Mouse (Mus musculus): Measurements from ENCODE around the gene Calhm5. TPM values are rescaled to one million over a fixed set of nuclear protein-coding genes. Genes with fewer than 3 reads are reported as not detected.
A peak's percentile ranks its signal among the peaks of the same experiment; 100 is the strongest.

Gene Calhm5
- polyA plus RNA-seq, 1 experiment from 2014 or later, result 0.70 TPM

DNA sequence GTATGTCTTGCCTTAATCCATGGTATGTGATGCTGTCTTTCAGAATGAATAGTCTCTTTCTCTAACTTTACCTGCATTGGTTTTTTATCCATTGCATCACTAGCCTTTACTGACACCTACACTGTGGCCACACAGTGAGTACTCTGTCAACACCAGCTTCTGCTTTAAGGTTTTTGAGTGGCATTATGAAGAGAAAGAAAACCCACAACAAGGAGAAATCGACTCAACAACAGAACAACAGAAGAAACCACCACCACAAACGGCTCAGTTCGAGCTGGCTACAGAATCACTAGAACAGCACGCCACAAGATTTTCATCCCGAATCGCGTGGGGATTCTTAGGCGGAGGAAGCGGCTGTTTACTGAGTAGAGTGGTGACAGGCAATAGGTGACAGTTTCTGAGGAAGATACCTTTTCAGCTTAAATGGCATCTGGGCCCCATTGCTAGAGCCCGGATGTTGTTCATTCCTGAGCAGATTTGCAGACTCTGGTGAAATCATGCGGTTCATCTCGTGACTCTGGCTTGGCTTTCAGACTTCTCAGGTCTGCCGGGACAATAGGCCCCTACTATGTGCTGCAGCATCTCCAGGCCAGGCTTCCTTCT lies 14.6 kb upstream of the Calhm5 start:
- no peaks in the 10 kb centered on the region for H3K36me3 ChIP-seq
- DNase-seq (ENCODE audit: low spot score), result no peak
- no peaks in the 10 kb centered on the region for H3K4me1 ChIP-seq
- H3K9me3 ChIP-seq, result no peaks in the 10 kb centered on the region
- H3K4me3 ChIP-seq, result no peak overlapping the region
- no peaks in the 10 kb centered on the region for H3K27me3 ChIP-seq (ENCODE audit: insufficient read depth, poor library complexity, severe bottlenecking)
- H3K27ac ChIP-seq, result no peak overlapping the region
- WGBS, result 74% methylated on average over 13 of the region's 13 CpGs

DNA sequence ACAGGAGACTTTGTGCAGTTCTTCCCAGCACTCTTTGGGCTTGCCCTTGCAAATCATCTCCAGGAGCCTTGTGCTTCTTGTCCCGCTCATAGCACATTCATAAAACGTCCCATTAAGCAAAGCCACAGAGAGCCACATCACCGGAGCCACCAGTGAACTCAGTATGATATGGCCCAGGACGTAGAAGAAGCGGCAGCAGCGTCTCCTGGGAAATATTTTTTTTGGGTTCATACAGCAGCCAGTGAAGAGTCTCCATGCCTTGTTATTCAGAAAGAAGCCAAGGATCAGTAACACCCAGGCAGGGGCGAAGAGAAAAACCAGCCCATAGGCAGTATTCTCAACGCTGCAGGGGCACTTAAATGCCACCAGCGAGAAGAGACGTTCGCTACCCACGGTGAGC lies 355 bp downstream of the Calhm5 start:
- WGBS, result 56% methylated on average over 12 of the region's 12 CpGs
- DNase-seq (ENCODE audit: low spot score), result no peak
- H3K27ac ChIP-seq, result peak overlapping the region; percentile 75
- peak overlapping the region; percentile 53 for H3K4me3 ChIP-seq
- H3K36me3 ChIP-seq, result no peaks in the 10 kb centered on the region
- no peaks in the 10 kb centered on the region for H3K27me3 ChIP-seq (ENCODE audit: insufficient read depth, poor library complexity, severe bottlenecking)
- no peaks in the 10 kb centered on the region for H3K9me3 ChIP-seq
- H3K4me1 ChIP-seq, result peaks cover 12% of the 10 kb centered on the region

DNA sequence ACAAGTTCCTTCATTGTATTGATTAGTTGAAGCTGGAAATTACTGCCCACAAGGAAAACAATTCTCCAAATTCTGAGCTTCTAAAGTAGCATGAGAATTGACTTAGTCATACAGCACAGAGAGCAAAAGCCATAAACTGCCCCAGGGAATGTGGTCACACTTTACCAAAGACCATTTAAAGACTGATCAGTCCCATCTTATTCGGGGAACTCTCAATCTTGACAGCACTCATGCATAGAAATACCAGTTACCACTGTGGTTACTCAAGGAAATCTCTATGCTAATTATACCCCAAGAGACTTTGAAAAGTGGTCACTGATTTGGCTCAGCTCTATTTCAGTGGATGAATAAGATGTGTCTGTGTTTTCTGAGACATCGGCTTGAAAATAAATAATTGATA lies 1.2 kb downstream of the Calhm5 start:
- H3K36me3 ChIP-seq, result no peaks in the 10 kb centered on the region
- H3K4me1 ChIP-seq, result peaks cover 12% of the 10 kb centered on the region
- no peak overlapping the region for H3K4me3 ChIP-seq
- no peaks in the 10 kb centered on the region for H3K27me3 ChIP-seq (ENCODE audit: insufficient read depth, poor library complexity, severe bottlenecking)
- no peaks in the 10 kb centered on the region for H3K9me3 ChIP-seq
- no peak for DNase-seq (ENCODE audit: low spot score)
- WGBS, result 71% methylated on average over 2 of the region's 2 CpGs
- no peak overlapping the region for H3K27ac ChIP-seq

DNA sequence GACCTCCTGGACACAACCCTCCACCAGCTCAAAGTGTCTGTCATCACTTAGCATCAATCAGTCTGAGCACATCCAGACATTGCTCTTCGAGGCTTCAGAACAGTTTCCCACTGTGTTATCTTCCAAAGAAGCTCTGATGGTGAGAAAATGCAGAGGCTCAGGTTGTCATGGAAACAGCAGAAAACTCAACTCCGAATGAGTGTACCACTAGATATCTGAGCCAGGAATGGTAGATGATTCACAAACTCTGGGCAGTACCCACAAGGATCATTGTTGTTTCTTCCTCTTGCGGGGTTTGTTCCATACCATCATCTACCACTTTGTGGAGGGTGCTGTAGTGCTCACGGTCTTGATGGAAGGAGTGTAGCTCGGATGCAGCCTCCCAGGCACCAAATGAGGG lies 4.4 kb downstream of the Calhm5 start:
- no peaks in the 10 kb centered on the region for H3K9me3 ChIP-seq
- H3K27ac ChIP-seq, result no peak overlapping the region
- WGBS, result 36% methylated on average over 5 of the region's 5 CpGs
- no peaks in the 10 kb centered on the region for H3K27me3 ChIP-seq (ENCODE audit: insufficient read depth, poor library complexity, severe bottlenecking)
- H3K4me1 ChIP-seq, result peaks cover 12% of the 10 kb centered on the region
- DNase-seq (ENCODE audit: low spot score), result no peak
- no peaks in the 10 kb centered on the region for H3K36me3 ChIP-seq
- H3K4me3 ChIP-seq, result no peak overlapping the region

DNA sequence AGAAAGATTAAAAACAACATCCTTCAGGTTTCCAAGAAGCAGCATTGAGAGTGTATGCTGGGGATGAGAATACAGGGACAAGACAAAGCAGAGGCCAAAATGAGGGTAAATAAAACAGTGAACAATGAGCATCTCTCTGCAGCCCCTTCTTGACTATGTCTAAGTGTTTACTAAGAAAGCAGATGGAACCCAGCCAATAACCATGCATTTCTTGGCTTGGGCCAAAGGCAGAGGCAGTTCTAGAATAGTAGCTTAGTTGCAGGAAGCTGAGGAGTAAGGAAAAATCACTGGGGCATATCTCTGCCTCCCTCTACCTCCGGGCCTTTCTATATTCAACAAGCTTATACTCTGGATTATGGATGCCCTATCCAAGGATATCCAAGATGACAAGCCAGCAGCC lies 5.8 kb downstream of the Calhm5 start:
- no peak for DNase-seq (ENCODE audit: low spot score)
- Histone ChIP-seq H3K9me3 (no peaks in the 10 kb centered on the region), H3K36me3 (no peaks in the 10 kb centered on the region), H3K4me1 (peaks cover 5% of the 10 kb centered on the region; the same call in 1 of the 2 replicates), H3K27ac (no peak overlapping the region), H3K27me3 (ENCODE audit: insufficient read depth, poor library complexity, severe bottlenecking) (no peaks in the 10 kb centered on the region), H3K4me3 (no peak overlapping the region)
- WGBS, result 70% methylated on average over 1 of the region's 1 CpGs

DNA sequence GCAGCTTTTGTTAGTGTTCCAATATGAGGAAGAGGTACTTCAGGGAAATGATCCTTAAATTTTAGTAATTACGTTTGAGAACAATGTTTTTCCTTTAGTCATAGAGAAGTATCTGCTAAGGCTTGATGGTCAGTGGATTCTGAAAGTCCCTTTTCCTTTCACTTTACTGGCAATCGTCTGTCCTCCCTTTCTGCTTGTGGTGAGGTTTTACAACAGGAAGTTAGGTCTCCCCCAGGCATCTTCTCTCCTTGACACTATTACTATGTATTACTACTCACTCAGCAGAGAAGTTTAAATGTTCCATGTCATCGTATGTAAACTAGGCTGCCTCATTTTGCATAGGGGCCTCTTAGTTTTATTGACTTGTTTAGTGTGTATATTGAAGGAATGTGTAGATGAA lies 6.8 kb downstream of the Calhm5 start:
- Histone ChIP-seq H3K36me3 (no peaks in the 10 kb centered on the region), H3K4me1 (peaks cover 5% of the 10 kb centered on the region; the same call in 1 of the 2 replicates), H3K4me3 (no peak overlapping the region), H3K27me3 (ENCODE audit: insufficient read depth, poor library complexity, severe bottlenecking) (no peaks in the 10 kb centered on the region), H3K9me3 (no peaks in the 10 kb centered on the region), H3K27ac (no peak overlapping the region)
- DNase-seq (ENCODE audit: low spot score), result no peak
- 66% methylated on average over 3 of the region's 3 CpGs for WGBS

DNA sequence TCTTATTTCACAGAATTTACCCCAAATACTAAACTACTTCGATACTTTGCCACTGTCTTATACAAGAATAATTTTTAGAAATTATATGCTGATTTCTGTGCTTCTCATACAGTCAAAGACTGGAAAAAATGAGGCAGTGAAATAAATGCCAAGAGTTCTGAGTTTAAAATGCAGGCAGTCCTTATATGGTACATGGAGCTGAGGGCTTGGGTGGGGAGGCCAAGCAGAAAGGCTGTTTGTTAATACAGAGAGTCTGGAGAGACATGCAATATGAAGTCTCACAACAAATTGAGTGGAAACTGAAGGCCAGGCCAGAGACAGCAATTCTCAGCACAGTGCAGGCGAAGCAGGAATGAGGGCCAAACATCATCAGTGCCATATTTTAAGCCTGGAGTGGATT lies 7.8 kb downstream of the Calhm5 start:
- H3K4me1 ChIP-seq, result peaks cover 5% of the 10 kb centered on the region; the same call in 1 of the 2 replicates
- no peaks in the 10 kb centered on the region for H3K36me3 ChIP-seq
- H3K4me3 ChIP-seq, result no peak overlapping the region
- DNase-seq (ENCODE audit: low spot score), result no peak
- H3K27ac ChIP-seq, result no peak overlapping the region
- H3K9me3 ChIP-seq, result no peaks in the 10 kb centered on the region
- WGBS, result 83% methylated on average over 2 of the region's 2 CpGs
- no peaks in the 10 kb centered on the region for H3K27me3 ChIP-seq (ENCODE audit: insufficient read depth, poor library complexity, severe bottlenecking)

DNA sequence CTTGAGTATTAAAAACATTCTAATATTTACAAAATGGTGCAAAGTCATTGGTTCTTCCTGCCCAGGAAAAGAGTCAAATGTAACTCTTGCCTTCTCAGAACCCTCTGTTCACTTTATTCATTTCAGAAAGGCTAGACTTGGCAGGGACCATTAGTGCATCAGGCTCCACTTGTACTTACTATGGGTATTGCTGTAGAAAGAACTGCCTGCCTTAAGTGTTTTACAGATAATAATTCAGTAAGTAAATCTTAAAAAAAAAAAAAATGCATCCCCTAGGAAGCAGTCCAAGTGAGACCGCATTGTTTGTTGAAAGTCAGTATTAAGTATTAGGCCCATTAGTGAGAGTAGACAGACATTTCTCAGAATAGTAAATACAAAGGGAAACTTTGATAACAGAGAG lies 9.8 kb downstream of the Calhm5 start:
- Histone ChIP-seq H3K27ac (no peak overlapping the region), H3K36me3 (no peaks in the 10 kb centered on the region), H3K9me3 (no peaks in the 10 kb centered on the region), H3K4me3 (no peak overlapping the region), H3K4me1 (no peaks in the 10 kb centered on the region), H3K27me3 (ENCODE audit: insufficient read depth, poor library complexity, severe bottlenecking) (no peaks in the 10 kb centered on the region)
- DNase-seq (ENCODE audit: low spot score), result no peak
- WGBS, result 92% methylated on average over 1 of the region's 1 CpGs

DNA sequence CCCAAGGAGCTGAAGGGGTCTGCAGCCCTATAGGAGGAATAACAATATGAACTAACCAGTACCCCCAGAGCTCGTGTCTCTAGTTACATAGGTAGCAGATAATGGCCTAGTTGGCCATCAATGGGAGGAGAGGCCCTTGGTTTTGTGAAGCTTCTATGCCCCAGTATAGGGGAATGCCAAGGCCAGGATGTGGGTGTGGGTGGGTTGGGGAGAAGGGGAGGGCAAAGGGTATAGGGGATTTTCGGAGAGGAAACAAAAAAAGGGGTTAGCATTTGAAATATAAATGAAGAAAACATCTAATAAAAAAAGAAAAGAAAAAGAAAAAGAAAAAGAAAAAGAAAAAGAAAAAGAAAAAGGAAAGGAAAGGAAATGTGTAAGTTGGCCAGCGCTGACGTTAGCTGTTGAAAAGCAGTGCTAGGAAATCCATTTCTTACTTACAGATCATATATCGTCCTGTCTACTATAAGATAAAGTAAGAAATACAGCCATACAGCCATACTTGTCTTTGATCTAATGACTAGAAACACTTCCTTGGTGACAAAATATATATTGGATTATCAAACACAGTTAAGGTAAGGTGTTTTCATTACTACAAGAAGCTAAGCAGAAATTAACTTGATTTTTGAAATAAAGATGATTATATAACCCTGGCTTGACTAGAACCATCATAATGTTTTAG lies 21.7 kb downstream of the Calhm5 start:
- Histone ChIP-seq H3K9me3 (no peaks in the 10 kb centered on the region), H3K4me3 (no peak overlapping the region), H3K4me1 (no peaks in the 10 kb centered on the region), H3K27me3 (ENCODE audit: insufficient read depth, poor library complexity, severe bottlenecking) (no peaks in the 10 kb centered on the region), H3K27ac (no peak overlapping the region), H3K36me3 (no peaks in the 10 kb centered on the region)
- DNase-seq (ENCODE audit: low spot score), result no peak
- 79% methylated on average over 5 of the region's 5 CpGs for WGBS

DNA sequence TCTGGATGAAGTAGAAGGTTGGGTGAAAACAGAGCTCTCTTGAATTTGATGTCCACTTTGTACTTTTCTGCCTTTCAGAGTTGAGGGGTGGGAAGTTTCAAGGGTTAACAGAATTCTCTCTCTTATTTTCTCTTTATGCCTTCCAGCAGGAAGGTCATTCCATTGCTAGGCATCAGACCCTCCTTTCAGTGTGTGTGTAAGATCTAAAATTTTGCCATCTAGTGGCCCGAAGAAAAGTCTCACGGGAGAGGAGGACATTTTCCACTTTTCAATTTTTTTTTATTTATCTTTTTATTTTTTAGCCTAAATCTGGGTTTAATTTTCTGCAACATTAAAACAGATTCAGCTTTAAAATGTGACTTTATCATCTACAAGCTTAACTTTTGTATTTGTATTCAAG lies 24.7 kb downstream of the Calhm5 start:
- no peak overlapping the region for H3K4me3 ChIP-seq
- WGBS, result 51% methylated on average over 2 of the region's 2 CpGs
- H3K4me1 ChIP-seq, result no peaks in the 10 kb centered on the region
- H3K27me3 ChIP-seq (ENCODE audit: insufficient read depth, poor library complexity, severe bottlenecking), result no peaks in the 10 kb centered on the region
- H3K36me3 ChIP-seq, result no peaks in the 10 kb centered on the region
- no peak overlapping the region for H3K27ac ChIP-seq
- DNase-seq (ENCODE audit: low spot score), result no peak
- no peaks in the 10 kb centered on the region for H3K9me3 ChIP-seq

DNA sequence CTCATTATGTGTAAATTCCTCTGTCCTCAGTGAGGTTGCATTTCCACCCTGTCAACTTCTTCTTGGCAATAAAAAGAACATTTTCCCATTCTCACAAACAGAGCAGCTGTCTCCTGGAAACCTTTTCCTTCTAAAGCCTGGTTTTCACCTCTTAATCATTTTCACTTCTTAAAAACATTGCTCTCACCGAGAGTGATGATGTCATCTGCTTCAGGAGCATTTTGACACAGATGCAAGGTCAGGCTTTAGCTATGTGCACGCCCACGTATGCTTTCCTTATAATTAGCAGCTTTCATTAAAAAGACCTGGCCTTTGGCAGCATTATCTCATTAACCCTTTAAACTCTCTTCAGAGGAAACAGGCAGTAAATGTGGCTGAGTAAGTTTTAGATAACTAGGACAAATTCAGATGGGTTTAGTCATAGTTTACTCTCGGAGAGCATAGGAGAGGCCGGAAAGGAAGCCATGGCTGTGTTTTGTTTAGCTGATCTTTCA lies 25.3 kb downstream of the Calhm5 start:
- H3K27ac ChIP-seq, result no peak overlapping the region
- no peaks in the 10 kb centered on the region for H3K4me1 ChIP-seq
- no peaks in the 10 kb centered on the region for H3K27me3 ChIP-seq (ENCODE audit: insufficient read depth, poor library complexity, severe bottlenecking)
- no peak for DNase-seq (ENCODE audit: low spot score)
- H3K4me3 ChIP-seq, result no peak overlapping the region
- no peaks in the 10 kb centered on the region for H3K9me3 ChIP-seq
- no peaks in the 10 kb centered on the region for H3K36me3 ChIP-seq
- WGBS, result 45% methylated on average over 5 of the region's 5 CpGs

DNA sequence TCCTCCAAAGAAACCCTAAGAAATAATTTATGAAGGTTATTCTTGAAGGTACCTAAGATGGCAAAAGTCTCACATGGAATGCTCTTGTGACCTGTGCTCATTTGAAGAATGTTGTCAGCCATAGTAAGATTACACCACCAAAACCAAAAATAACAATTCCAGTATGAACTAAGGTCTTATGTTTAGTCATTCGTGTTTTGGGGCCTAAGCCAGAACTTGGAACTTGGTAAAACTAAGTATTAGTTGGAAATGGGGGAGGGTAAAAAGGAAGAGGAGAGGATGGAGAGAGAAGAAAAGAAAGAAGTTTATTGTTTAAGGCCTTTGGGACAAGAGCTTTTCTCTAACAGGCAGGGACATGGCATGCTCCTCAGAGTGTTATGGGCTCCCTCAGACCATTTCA lies 26.7 kb downstream of the Calhm5 start:
- WGBS, result 72% methylated on average over 1 of the region's 1 CpGs
- DNase-seq (ENCODE audit: low spot score), result no peak
- Histone ChIP-seq H3K27ac (no peak overlapping the region), H3K4me1 (no peaks in the 10 kb centered on the region), H3K27me3 (ENCODE audit: insufficient read depth, poor library complexity, severe bottlenecking) (no peaks in the 10 kb centered on the region), H3K36me3 (no peaks in the 10 kb centered on the region), H3K4me3 (no peak overlapping the region), H3K9me3 (no peaks in the 10 kb centered on the region)

DNA sequence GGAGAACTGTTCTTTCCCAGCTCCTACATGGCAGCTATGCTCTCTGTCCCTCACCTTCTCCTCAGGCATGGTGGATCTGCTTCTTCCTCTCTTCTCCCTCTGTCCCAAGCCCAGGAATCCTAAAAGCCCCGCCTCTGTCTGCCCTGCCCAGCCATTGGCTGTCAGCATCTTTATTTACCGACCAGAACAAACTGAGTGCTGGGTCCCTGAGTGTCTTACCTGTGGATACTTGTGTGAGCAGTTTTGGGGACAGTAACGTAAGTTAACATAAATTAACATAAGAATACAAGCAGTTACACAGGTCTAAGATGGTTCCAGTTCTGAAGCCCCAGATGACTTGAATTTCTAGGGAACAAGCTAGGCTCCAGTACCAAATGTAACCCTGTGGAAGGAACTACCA lies 29.7 kb downstream of the Calhm5 start:
- no peaks in the 10 kb centered on the region for H3K4me1 ChIP-seq
- no peaks in the 10 kb centered on the region for H3K36me3 ChIP-seq
- no peak overlapping the region for H3K4me3 ChIP-seq
- no peak overlapping the region for H3K27ac ChIP-seq
- WGBS, result 37% methylated on average over 3 of the region's 3 CpGs
- no peaks in the 10 kb centered on the region for H3K9me3 ChIP-seq
- no peak for DNase-seq (ENCODE audit: low spot score)
- H3K27me3 ChIP-seq (ENCODE audit: insufficient read depth, poor library complexity, severe bottlenecking), result no peaks in the 10 kb centered on the region

DNA sequence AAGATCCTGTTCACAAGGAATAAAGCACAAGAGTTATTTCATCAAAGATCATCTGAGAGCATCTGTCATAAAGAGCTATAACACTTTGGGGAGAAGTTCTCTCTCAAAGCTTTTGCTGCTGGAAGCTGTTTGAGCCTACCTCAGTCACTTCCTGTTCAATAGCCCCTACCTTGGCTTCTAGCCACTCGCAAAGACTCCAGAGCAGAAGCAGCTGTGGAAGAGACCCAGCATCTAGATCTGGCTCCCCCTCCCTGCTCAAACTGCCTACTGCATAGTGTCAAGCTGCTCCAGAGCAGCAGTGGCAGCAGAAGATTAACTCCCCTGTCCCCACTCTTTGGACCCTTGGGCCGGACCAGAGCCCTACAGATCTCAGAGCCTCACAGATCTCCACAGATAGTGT lies 42.3 kb downstream of the Calhm5 start:
- Histone ChIP-seq H3K9me3 (no peaks in the 10 kb centered on the region), H3K4me1 (no peaks in the 10 kb centered on the region), H3K27ac (no peak overlapping the region), H3K27me3 (ENCODE audit: insufficient read depth, poor library complexity, severe bottlenecking) (no peaks in the 10 kb centered on the region), H3K36me3 (no peaks in the 10 kb centered on the region), H3K4me3 (no peak overlapping the region)
- 77% methylated on average over 2 of the region's 2 CpGs for WGBS
- DNase-seq (ENCODE audit: low spot score), result no peak
